Comparison of ENCODE assay signal across 24 mouse cellular contexts in the genomic region with DNA sequence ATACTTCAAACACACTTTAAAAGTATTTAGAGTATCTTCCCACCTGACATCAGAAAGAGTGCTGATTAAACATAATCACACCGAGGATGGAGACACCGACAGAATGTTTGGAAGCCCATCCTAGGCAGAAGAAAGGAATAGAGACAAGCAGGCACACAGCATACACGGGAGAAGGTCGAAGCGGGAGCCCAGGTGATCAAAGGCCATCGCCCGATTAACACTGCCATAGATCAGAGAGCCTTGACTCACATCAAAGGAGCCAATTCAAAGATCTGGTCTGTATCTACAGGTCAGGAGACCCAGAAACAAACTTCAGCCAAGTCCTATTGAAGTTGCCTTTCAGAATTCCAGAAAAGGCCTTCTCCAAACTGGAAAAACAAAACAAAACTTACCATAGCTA.
"Had no signal": no experiment of that assay in that cellular context is flagged by ENCODE, and none has a peak within 500 bp of the region (broad histone marks: within the 10 kb centered on the region; RNA-seq: fewer than 3 reads in every experiment).

No protein-coding gene starts in this region.

- H3K27ac ChIP-seq: gastrocnemius, adult 2 months; heart, embryonic 10.5 days; hindbrain, embryonic 12.5 days; hindbrain, embryonic 14.5 days; intestine, embryonic 15.5 days; left cerebral cortex, adult 2 months; limb, embryonic 10.5 days; limb, embryonic 12.5 days; liver, embryonic 13.5 days; liver, embryonic 15.5 days had no signal

- DNase-seq: gastrocnemius, adult 2 months; gastrocnemius, postnatal 10 days; gastrocnemius, postnatal 25 days; heart, adult 18-20 months; heart, postnatal 10 days; heart, postnatal 4 days; kidney, adult 18-20 months; kidney, adult 8-10 months; kidney, postnatal 10 days; kidney, postnatal 25 days; kidney, postnatal 4 days; layer of hippocampus, adult 9-11 months; liver; liver, embryonic 13.5 days had no signal

- H3K4me3 ChIP-seq: gastrocnemius, adult 2 months; heart, embryonic 10.5 days; heart, embryonic 12.5 days; hindbrain, embryonic 10.5 days; hindbrain, embryonic 12.5 days; intestine, embryonic 15.5 days; left cerebral cortex, adult 2 months; limb, embryonic 10.5 days; limb, embryonic 12.5 days; liver, embryonic 13.5 days; liver, embryonic 15.5 days had no signal
